Mouse (Mus musculus) heart, adult 2 months (tissue): ENCODE data around the gene Cntnap4. TPM values are rescaled to one million over a fixed set of nuclear protein-coding genes. Genes with fewer than 3 reads are reported as not detected.
"Not testable (repeated sequence)": the region's sequence is repeated elsewhere in the genome, so short reads cannot be mapped to it uniquely, and the experiment has no call there.

Source experiments
- DNase-seq, 2 experiments: peaks; one replicate each; pipeline ENCODE4 v3.0.0; 2021
- H3K27ac ChIP-seq: fragments of 200-600 bp; 2 replicates; pipeline ENCODE4 v1.8.1; 2022
- H3K27me3 ChIP-seq: fragments of 200-500 bp; 2 replicates; pipeline ENCODE4 v1.6.1; 2012; ENCODE audit warnings: mild to moderate bottlenecking, low read length, inconsistent platforms, mixed read lengths; ENCODE audit not compliant: control insufficient read depth, insufficient read depth
- H3K36me3 ChIP-seq: fragments of 200-500 bp; 2 replicates; pipeline ENCODE4 v1.6.1; 2012; ENCODE audit warnings: low read length, inconsistent platforms; ENCODE audit not compliant: control insufficient read depth, insufficient read depth
- H3K4me1 ChIP-seq: fragments of 200-500 bp; 2 replicates; pipeline ENCODE4 v1.6.1; 2011; ENCODE audit warnings: low read length; ENCODE audit not compliant: control insufficient read depth, insufficient read depth
- H3K4me3 ChIP-seq: fragments of 200-600 bp; 2 replicates; pipeline ENCODE4 v1.8.1; 2022
- H3K79me2 ChIP-seq: fragments of 200-500 bp; replicated peaks from 2 replicates; pipeline ENCODE4 v1.6.1; 2012; ENCODE audit warnings: mild to moderate bottlenecking, inconsistent platforms, low read length, moderate library complexity, mixed read lengths; ENCODE audit not compliant: control insufficient read depth, insufficient read depth
- H3K9ac ChIP-seq: fragments of 200-500 bp; 2 replicates; pipeline ENCODE4 v1.6.1; 2012; ENCODE audit warnings: low read depth, mild to moderate bottlenecking, control low read depth, inconsistent platforms, low read length, mixed read lengths
- CTCF ChIP-seq: fragments of 200-600 bp; IDR thresholded peaks from 2 replicates; pipeline ENCODE4 v1.8.1; 2022; ENCODE audit warnings: antibody characterized with exemption, mild to moderate bottlenecking, moderate library complexity
- EP300 ChIP-seq: fragments of 200-500 bp; IDR thresholded peaks from 2 replicates; pipeline ENCODE4 v1.6.1; 2011; ENCODE audit warnings: low read depth, low read length, control low read depth; ENCODE audit not compliant: insufficient read depth
- POLR2A ChIP-seq: fragments of 200-500 bp; IDR thresholded peaks from 2 replicates; pipeline ENCODE4 v1.6.1; 2011; ENCODE audit warnings: mild to moderate bottlenecking, low read depth, low read length, control low read depth; ENCODE audit not compliant: insufficient read depth
- WGBS: fragments of 180-500 bp; shearing (Covaris S2); methylation state at CpG from one replicate; pipeline ENCODE4 v1.1.7; 2018; 5-methylcytosine and 5-hydroxymethylcytosine counted together
- intact Hi-C: fragments of 180-260 bp; cut with DNase I; formaldehyde crosslinking; loops from one replicate; pipeline ENCODE4 v1.15.1; 2025
- polyA plus RNA-seq: library from polyadenylated mRNA; depleted of rRNA; stranded (reverse); fragments of >200 nt; gene quantifications from 2 replicates; pipeline ENCODE4 v1.2.3, GENCODE M21; 2012
- total RNA-seq, 2 experiments: library from RNA; stranded (reverse); gene quantifications; 2 replicates each; pipeline ENCODE4 v1.2.3; 2021

The Cntnap4 gene
- total and polyA plus RNA-seq, 3 experiments: not detected

GRCm38 (mm10) chr8:112841057-112841456 lies 271.2 kb downstream of the Cntnap4 start:
- Histone ChIP-seq H3K4me3 (no peak overlapping the region), H3K79me2 (no peaks in the 10 kb centered on the region), H3K4me1 (no peaks in the 10 kb centered on the region), H3K27ac (no peak overlapping the region), H3K9ac (no peak overlapping the region), H3K27me3 (no peaks in the 10 kb centered on the region), H3K36me3 (no peaks in the 10 kb centered on the region)
- 42% methylated on average over 2 of the region's 2 CpGs for WGBS
- no peak for DNase-seq
- no peak for TF ChIP-seq EP300
- TF ChIP-seq POLR2A: no peak
- intact Hi-C loops: no loop called here

- DNase-seq, H3K9ac ChIP-seq, intact Hi-C loops, H3K4me1 ChIP-seq, H3K36me3 ChIP-seq, H3K4me3 ChIP-seq, H3K27ac ChIP-seq, H3K79me2 ChIP-seq, H3K27me3 ChIP-seq: not testable (repeated sequence)
- 83% methylated on average over 1 of the region's 1 CpGs for WGBS
These were observed 279.7 kb downstream of the Cntnap4 start for GRCm38 (mm10) chr8:112849541-112849940.

- H3K27ac ChIP-seq: no peak overlapping the region
- H3K4me1 ChIP-seq: no peaks in the 10 kb centered on the region
- intact Hi-C loops: no loop called here
- H3K36me3 ChIP-seq: no peaks in the 10 kb centered on the region
- H3K9ac ChIP-seq: no peak overlapping the region
- no peak for DNase-seq
- no peaks in the 10 kb centered on the region for H3K27me3 ChIP-seq
- 40% methylated on average over 8 of the region's 8 CpGs for WGBS
- no peak overlapping the region for H3K4me3 ChIP-seq
- H3K79me2 ChIP-seq: no peaks in the 10 kb centered on the region
- TF ChIP-seq EP300: no peak
- no peak for TF ChIP-seq POLR2A
- no peak for TF ChIP-seq CTCF
These were observed 336.7 kb downstream of the Cntnap4 start for GRCm38 (mm10) chr8:112906458-112907112.

DNA sequence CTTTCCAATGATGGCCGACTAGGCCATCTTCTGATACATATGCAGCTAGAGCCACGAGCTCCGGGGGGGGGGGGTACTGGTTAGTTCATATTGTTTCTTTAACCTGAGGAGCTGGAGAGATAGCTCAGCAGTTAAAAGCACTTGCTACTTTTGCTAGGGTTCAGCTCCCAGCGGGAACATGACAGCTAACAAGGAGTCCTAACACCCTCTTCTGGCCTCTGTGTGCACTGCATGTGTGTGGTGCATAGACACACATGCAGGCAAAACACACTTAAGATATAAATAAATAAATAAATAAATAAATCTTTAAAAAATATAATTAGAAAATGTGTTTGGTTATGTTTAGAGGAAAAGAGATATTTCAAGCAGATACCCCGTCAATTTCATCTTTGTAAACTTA lies 339.7 kb downstream of the Cntnap4 start:
- 60% methylated on average over 5 of the region's 5 CpGs for WGBS
- no peaks in the 10 kb centered on the region for H3K27me3 ChIP-seq

GRCm38 (mm10) chr8:112911422-112911821 lies 341.6 kb downstream of the Cntnap4 start:
- no peaks in the 10 kb centered on the region for H3K27me3 ChIP-seq
- H3K9ac ChIP-seq: no peak overlapping the region
- no peaks in the 10 kb centered on the region for H3K4me1 ChIP-seq
- no peak overlapping the region for H3K27ac ChIP-seq
- no peaks in the 10 kb centered on the region for H3K36me3 ChIP-seq
- H3K79me2 ChIP-seq: no peaks in the 10 kb centered on the region
- intact Hi-C loops: no loop called here
- no peak for DNase-seq
- no peak overlapping the region for H3K4me3 ChIP-seq
- no peak for TF ChIP-seq EP300
- no peak for TF ChIP-seq CTCF
- TF ChIP-seq POLR2A: no peak

More for the DNA sequence above, 339.7 kb downstream of the Cntnap4 start:
- Histone ChIP-seq H3K4me1 (no peaks in the 10 kb centered on the region), H3K4me3 (no peak overlapping the region), H3K79me2 (no peaks in the 10 kb centered on the region), H3K9ac (no peak overlapping the region), H3K36me3 (no peaks in the 10 kb centered on the region), H3K27ac (no peak overlapping the region)
- no peak for TF ChIP-seq EP300
- TF ChIP-seq POLR2A: no peak
- TF ChIP-seq CTCF: no peak
- no peak for DNase-seq
- intact Hi-C loops: no loop called here

DNA sequence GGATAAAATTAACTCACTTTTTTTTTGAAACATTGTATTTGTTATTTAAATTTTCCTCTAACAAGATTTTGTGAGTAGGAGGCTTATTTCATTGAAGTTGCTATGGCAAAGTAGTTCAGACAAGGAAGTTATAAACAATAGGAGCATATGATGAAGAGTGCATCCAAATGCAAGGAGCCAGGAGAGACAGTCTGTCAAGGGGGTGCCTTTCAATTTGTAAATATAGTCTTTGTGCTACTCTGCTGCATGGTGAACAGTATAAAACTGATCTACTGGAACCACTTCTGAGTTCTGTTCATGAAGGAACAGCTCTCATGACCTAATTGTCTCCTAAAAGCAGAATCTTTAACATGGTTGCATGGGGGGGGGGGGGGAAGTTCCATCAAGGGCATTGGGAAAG lies 352.3 kb downstream of the Cntnap4 start:
- H3K79me2 ChIP-seq: no peaks in the 10 kb centered on the region
- intact Hi-C loops: no loop called here
- no peaks in the 10 kb centered on the region for H3K4me1 ChIP-seq
- H3K27me3 ChIP-seq: no peaks in the 10 kb centered on the region
- H3K9ac ChIP-seq: no peak overlapping the region
- no peak for DNase-seq
- no peaks in the 10 kb centered on the region for H3K36me3 ChIP-seq
- TF ChIP-seq EP300 (no peak), POLR2A (no peak), CTCF (no peak)
- H3K4me3 ChIP-seq: no peak overlapping the region
- no peak overlapping the region for H3K27ac ChIP-seq
